Mouse (Mus musculus) hindbrain, embryonic 11.5 days (tissue): ENCODE measurements around the gene Aak1. TPM values are rescaled to one million over a fixed set of nuclear protein-coding genes. Genes with fewer than 3 reads are reported as not detected.

Source experiments
- ATAC-seq: fragments of 200-750 bp; cut with Nextera tagmentation; 2 replicates; pipeline ENCODE4 v1.8.0; 2017; ENCODE audit warnings: mild to moderate bottlenecking, moderate TSS enrichment, moderate library complexity; ENCODE audit not compliant: low FRiP score
- DNase-seq: peaks from one replicate; pipeline ENCODE4 v3.0.0-alpha.2; 2015; ENCODE audit warnings: low spot score
- H3K27ac ChIP-seq: fragments of 300-500 bp; sonication (generic); 2 replicates; pipeline ENCODE4 v1.5.1; 2014; ENCODE audit warnings: mild to moderate bottlenecking, low read depth, low read length
- H3K27me3 ChIP-seq: fragments of 300-500 bp; sonication (generic); 2 replicates; pipeline ENCODE4 v1.6.1; 2014; ENCODE audit warnings: mild to moderate bottlenecking, low read length, moderate library complexity, mixed read lengths; ENCODE audit not compliant: control insufficient read depth, insufficient read depth
- H3K36me3 ChIP-seq: fragments of 300-500 bp; sonication (generic); 2 replicates; pipeline ENCODE4 v1.6.1; 2014; ENCODE audit warnings: mild to moderate bottlenecking, low read length, moderate library complexity, mixed read lengths; ENCODE audit not compliant: control insufficient read depth, insufficient read depth
- H3K4me1 ChIP-seq: fragments of 300-500 bp; sonication (generic); replicated peaks from 2 replicates; pipeline ENCODE4 v1.6.1; 2014; ENCODE audit warnings: low read length, mixed read lengths; ENCODE audit not compliant: control insufficient read depth, insufficient read depth
- H3K4me2 ChIP-seq: fragments of 300-500 bp; sonication (generic); replicated peaks from 2 replicates; pipeline ENCODE4 v1.6.1; 2014; ENCODE audit warnings: mild to moderate bottlenecking, low read depth, low read length
- H3K4me3 ChIP-seq: fragments of 300-500 bp; sonication (generic); 2 replicates; pipeline ENCODE4 v1.5.1; 2014; ENCODE audit warnings: low read depth, low read length
- H3K9ac ChIP-seq: fragments of 300-500 bp; sonication (generic); 2 replicates; pipeline ENCODE4 v1.6.1; 2014; ENCODE audit warnings: low read depth, low read length
- H3K9me3 ChIP-seq: fragments of 300-500 bp; sonication (generic); 2 replicates; pipeline ENCODE4 v1.6.1; 2016; ENCODE audit warnings: low read length; ENCODE audit not compliant: control insufficient read depth
- WGBS: fragments of 180-500 bp; shearing (Covaris S2); extraction: QIAGEN DNeasy Blood & Tissue Kit; methylation state at CpG from one replicate; pipeline ENCODE4 v1.1.7; 2014; 5-methylcytosine and 5-hydroxymethylcytosine counted together
- polyA plus RNA-seq: library from polyadenylated mRNA; unstranded; fragments of >200 nt; fragmentation: Nextera tagmentation; extraction: Ambion mirVana; gene quantifications from 2 replicates; pipeline ENCODE4 v1.2.1, GENCODE M21; 2014

The Aak1 gene
- polyA plus RNA-seq, 1 experiment from 2014 or later: 33.0 TPM

DNA sequence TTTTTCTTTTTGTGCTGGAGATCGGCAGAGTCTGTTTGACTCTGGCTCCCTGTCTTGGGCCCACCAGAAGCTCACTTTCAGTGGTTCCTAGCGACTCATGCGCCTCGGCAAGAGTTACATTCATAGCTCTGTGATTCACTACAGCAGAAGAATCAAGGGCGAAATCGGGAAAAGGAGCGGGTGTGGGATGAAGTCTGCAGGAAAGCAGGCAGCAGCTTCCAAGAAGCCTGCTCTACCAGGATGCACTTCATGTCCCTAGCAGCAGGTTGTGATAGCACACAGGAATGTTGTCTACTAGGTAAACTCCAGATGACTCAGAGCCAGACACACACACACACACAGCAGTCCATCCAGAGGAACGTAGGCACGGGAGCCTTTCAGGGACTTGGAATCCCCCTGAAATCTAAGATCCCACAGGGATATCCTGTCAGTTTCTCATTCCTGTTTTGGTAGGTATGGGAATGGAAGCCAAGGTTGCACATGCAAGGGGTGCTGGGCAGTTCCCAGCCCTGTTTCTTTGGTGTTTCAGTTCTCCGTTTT, 202.6 kb downstream of the Aak1 start:
- DNase-seq: no peak
- no peaks in the 10 kb centered on the region for H3K27me3 ChIP-seq
- no peaks in the 10 kb centered on the region for H3K9me3 ChIP-seq
- no peaks in the 10 kb centered on the region for H3K4me1 ChIP-seq
- ATAC-seq: no peak
- no peak overlapping the region for H3K4me2 ChIP-seq
- H3K4me3 ChIP-seq: no peak overlapping the region
- H3K27ac ChIP-seq: no peak overlapping the region
- H3K36me3 ChIP-seq: no peaks in the 10 kb centered on the region; the same call in 1 of the 2 replicates
- no peak overlapping the region for H3K9ac ChIP-seq
- WGBS: 96% methylated on average over 10 of the region's 10 CpGs

Other genes with a start within 250 kb of the Aak1 start
- 0.25 and 0.88 TPM in 2 replicates for gene Asprv1, start 221.4 kb upstream of the Aak1 start, polyA plus RNA-seq
- gene Mxd1, start 180.4 kb upstream of the Aak1 start, polyA plus RNA-seq: 16.6 and 22.4 TPM in 2 replicates
- 130 and 134 TPM in 2 replicates for gene Snrnp27, start 165.0 kb upstream of the Aak1 start, polyA plus RNA-seq
- gene Gmcl1, start 116.1 kb upstream of the Aak1 start, polyA plus RNA-seq: 51.5 and 54.1 TPM in 2 replicates
- gene Anxa4, start 55.9 kb upstream of the Aak1 start, polyA plus RNA-seq: 8.2 and 11.7 TPM in 2 replicates
- 95.8 and 102 TPM in 2 replicates for gene Nfu1, start 159.7 kb downstream of the Aak1 start, polyA plus RNA-seq
- 16.9 and 18.1 TPM in 2 replicates for gene Gfpt1, start 193.3 kb downstream of the Aak1 start, polyA plus RNA-seq